Mouse (Mus musculus) layer of hippocampus, adult 9-10 months (tissue): Measurements from ENCODE around the gene Stk10.

Experiments
- DNase-seq: peaks from one replicate; pipeline ENCODE4 v3.0.0; 2022; ENCODE audit warnings: low spot score

Gene Stk10

GRCm38 (mm10) chr11:32524122-32524920 is 8.8 kb upstream of the Stk10 start:
- no peak for DNase-seq

DNA sequence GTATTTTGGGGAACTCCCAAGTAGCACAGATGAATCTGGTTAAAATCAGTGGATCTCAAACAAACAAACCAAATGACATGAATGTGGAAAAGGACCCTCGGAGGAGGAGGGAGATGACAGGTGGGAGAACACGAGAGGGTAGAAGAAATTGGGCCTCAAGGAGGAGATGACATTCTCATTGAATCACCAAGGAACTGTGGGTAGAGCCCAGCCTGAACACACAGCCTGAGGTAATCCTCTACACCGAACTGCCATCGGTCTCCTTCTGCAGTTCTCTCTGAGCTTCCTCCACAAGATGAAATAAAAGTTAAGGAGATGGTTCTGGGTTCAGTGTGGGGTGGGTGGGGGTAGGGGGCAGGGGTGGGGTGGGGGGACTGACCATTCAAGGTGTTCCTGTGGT is 6.1 kb upstream of the Stk10 start:
- no peak for DNase-seq

DNA sequence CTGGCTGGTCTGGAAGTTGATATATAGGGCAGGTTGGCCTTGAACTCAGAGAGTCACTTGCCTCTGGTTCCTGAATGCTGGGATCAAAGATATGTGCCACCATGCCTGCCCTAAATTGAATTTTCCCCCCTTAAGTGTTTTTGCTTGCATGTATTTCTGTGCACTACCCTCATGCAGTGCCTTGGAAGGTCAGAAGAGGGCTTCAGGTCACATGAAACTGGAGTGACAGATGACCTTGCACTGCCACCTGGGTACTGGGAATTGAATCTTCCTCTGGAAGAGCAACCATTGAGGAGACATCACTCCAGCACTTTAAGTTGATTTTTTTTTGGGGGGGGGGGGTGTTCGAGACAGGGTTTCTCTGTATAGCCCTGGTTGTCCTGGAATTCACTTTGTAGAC is 3.0 kb upstream of the Stk10 start:
- no peak for DNase-seq

DNA sequence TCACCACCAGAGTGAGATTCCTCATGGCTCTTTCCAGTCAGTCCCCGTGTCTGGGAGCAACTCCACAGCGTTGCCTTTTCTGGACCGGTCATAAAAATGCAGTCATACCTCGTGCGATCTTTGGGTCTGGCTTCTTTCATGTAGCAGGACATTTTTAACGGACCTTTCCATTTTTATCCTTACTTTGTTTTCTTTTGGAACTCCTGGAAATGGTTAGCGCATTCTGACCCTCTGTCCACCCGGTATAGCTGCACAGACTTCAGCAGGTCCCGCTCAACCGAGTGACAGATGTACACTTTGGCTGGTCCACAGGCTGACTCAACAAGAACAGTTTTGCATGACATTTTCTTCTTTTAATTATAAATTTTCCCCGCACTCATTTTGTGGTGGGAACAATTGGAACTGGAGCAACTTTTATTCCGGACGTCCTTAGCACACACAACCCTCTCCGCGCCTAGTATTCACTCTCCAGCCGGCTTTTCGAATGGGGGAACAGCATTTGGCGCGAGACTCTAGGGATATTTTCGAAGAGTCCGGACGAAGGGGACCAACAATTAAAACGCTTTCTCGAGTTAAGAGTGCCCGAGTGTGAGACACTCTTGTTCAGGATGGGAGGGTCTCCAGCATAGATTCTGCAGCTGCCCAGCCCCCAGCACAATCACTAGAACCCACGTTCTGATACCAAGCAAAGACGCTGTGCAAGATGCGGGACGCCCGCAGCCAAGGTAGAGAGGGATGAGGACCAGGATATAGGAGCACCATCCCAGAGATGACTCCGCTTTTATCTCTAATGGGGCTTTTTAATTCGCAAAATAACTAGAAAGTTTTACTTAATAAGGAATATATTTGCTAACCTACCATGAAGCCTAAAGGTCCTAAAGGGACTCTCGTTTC is 987 bp upstream of the Stk10 start, which contains the start of gene Efcab9:
Gene Efcab9, minus strand, starts transcription at position 211 of the 894 bp plus-strand sequence.
- no peak for DNase-seq

DNA sequence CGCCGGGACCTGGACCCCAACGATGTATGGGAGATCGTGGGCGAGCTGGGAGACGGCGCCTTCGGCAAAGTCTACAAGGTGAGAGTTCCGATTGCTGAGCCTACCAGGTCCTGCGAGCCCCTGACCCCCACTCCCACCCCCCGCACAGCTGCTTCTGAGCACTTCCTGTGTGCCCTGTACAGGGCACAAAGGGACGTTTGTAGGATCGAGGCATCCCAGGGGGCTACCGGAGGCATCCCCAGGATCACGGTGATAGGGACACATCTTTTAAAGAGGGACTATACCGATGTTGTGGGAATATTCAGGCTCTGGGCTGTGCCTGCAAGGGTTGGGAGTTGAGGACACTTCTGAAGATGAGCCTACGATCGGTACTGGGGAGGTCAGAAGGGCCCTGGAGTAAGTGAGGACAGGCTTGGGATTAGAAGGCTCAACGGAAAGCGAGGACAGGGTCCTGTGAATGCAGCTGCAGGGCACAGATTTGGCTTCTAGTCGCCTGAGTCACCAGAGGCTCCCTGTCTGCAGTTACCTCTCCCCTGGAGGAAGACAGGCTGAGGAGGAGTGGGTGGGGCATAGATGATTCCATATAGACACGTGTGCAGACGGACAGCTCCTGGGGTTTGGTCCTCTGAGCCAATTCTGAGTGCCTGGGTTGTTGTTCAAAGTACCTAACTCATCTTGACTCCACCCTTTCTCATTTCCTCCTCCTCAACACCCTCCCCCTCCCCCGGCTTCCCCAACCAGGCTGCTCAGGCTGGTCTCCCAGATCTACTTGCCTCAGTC is 567 bp downstream of the Stk10 start:
- DNase-seq: no peak

DNA sequence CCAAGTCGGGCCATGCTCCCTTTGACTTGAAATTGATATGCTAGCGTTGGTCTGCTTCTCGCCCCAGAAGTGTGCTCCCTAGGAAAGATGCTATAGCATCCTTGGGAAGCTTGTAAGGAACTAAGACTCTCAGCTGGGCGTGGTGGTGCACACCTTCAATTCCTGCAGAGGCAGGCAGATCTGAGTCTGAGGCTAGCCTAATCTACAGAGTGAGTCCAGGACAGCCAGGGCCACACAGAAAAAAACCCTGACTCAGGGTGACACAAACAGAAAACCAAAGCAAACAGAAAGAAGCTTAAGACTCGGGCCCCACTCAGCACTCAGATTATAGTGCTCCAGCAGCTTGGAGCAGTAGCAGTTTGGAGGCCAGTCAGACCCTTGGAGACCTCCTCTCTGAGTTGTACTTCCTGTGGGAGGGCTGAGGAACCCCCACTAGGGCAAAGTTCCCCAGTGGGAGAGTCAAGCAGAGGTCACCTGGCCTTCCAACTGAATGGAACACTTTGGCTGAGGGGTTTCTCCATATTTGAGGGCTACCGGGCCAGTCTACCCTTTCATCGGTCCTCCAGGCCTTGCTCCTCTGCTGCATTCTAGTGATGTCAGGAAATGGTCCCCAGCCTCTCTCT is 1.5 kb downstream of the Stk10 start:
- no peak for DNase-seq

- no peak for DNase-seq
Measured at GRCm38 (mm10) chr11:32535646-32536045, 2.5 kb downstream of the Stk10 start.

DNA sequence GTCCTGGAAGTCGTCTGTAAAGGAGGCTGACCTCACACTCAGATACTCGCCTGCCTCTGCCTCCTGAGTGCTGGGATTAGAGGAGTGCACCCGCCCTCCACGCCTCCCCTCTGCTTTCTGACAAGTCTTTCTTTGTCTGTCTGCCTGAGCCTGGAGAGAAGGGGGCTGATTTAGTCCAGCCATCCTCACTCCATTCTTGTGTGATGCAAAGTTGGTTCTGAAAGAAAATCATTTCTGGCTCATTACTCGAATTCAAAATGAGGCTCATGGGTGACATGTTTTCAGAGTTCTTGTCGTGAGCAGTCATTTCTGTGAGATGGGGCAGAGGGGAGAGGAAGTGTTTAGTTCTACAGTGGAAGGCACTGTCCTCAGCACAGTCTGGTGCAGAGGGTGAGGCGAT is 3.8 kb downstream of the Stk10 start:
- DNase-seq: no peak

DNA sequence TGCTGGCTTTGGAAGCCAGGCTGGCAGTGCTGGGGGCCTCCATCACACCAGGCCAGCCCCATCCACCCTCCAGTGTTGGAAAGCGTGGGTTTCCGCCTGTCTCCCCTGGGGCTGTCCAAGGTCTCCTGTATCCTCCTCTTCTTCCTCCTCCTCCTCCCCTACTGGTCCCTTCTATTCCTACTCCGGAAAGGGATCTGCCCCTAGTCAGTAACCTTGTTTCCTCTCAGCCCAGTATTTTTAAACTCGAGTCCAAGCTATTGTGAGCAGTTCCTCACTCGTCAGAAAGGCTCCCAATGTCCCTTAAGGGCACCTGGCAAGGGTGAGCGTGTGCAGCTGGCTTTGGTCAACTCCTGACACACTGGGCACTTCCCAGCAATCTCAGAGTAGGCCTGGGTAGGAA is 5.3 kb downstream of the Stk10 start:
- no peak for DNase-seq

DNA sequence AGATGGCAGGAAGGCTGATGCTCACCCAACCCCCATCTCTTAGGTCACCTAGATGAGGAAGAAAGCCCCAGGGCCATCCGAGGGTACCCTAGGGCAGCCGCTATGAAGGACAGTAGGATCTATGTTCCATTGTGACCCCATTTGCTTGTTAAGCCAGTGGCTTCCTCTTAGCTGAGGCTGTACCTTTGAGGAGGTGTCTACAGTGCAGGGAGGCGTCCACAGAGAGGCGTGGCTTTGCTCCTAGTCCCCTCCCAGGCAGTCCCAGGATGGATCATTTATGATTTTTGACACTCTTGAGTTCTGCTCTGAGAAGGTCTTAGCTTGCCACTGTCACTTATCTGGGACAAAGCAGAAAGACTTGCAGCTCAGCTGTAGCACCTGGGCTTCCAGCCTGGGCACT is 5.7 kb downstream of the Stk10 start:
- no peak for DNase-seq

DNA sequence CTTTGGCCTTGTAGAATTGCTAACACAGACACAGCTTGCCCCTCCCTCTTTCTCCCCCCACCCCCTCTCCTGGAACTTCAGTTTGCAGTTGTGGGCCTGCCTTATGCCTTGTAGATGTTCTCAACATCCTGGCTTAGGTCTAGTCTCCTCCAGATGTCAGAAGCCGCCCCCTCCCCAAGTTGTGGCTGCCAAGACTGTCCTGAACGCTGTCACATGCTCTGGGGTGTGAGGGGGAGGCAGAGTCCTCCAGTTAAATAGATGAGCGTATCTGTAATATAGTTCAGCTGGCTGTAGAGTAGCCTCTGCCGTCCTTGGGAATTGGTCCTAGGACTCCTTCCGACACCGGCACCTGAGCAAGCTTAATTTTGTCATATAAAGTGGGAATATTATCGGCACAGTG is 6.6 kb downstream of the Stk10 start:
- no peak for DNase-seq

DNA sequence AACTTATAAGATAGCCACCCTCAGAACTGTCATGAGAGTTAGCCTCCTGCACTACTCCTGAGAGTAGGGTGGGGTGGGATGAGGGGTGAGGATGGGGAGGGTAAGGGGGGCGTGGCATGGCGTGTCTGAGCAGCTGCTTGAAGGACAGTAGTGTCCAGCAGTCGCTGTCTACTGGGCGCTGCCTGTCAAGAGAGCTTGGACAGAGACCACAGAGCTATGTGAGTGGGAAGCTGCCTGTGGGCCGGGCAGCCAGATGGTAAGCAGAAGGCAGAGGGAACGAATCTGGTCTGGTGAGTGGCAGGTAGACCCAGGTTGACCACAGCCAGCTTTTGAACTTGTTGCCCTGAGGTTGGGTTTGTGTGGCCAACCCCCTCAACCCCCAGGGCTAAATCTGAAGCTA is 7.4 kb downstream of the Stk10 start:
- DNase-seq: no peak

DNA sequence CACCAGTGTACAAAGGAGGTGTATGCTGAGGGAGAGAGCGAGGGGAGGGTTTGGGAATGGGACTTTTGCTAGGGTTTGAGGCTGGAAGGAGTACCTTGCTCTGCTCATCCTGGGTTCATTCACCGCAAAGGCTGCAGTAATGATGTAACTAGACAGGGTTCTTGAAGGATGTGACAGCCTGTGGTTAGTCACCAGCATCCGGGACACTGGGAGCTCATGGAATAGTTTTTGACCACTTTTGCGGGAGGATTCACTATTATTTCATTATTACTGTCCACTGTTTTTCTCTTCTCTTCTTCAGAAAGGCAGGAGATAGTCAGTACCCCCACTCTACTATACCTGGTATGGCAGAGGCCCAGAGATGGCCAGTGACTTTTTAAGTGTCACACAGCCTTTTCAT is 9.1 kb downstream of the Stk10 start:
- no peak for DNase-seq

DNA sequence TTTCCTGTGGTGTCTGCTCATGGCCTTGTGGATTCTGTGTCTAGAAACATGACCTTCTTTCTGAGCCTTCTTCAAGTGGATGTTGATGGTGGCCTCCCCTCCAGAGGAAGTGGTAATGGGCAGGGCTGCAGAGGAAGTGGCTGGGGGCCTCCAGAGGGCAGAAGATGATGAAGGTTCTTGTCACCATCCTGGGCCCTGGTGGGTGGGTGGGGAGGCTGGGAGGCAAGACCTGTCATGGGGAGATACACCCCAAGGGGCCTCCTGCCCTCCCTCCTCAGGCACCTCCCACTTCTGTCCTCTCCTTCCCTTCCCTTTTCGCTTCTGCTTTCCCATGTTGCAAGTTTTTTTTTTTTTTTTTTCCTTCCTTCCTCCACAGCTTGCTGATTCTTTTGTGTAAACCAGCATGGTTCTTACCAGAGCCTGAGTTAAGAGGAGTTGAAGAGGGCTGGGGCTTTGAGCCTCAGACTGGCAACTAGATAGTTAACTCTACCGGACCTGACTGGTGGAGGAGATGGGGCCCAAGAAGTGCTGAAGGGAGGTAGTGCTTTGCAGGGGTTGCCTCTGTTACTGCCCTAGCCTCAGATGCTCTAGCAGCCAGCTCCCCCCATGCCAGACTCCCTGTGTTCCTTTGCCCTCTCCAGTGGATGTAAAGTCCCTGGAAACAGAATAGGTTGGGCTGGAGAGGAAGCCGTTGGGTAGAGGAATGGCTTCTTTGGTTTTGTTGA is 9.7 kb downstream of the Stk10 start:
- DNase-seq: no peak

- no peak for DNase-seq
Measured at GRCm38 (mm10) chr11:32544041-32544440, 10.9 kb downstream of the Stk10 start.

GRCm38 (mm10) chr11:32544497-32544896 is 11.4 kb downstream of the Stk10 start:
- DNase-seq: no peak

DNA sequence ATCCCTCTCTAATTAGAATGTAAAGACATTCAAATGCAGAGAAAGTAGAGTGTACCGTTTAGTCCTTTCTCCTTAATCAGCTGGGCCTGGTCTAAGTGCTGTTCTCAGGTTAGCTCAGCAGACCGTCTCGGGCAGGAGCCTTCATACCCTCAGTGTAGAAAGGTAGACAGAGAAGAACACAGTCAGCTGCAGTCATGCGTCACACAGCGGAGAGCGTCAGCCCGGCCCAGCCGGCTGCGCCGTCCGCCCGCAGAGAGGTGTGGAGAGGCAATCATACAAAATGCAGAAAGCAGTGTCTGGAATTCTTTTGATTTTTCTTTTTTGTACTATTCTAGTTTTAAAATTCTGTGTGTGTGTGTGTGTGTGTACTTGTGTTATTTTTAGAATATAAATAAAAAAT is 12.5 kb downstream of the Stk10 start:
- no peak for DNase-seq

DNA sequence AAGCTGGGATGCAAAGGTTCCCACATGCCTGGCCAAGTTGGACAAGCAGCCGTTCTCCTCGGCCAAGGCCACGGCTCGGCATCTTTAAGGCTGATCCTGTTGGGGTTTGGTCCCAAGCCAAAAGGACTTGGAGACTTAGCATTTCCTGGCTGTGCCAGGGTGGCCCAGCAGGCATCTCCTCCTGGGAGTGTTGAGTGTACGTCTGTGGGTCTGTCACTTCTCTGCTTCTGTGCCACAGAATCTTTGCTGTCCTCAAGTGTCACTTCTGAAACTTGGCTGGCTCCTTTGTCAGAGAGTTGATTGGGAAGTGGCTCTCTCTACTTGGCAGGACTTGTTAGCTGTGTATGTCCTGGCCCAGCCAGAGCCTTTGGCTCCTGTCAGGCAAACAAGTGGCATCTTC is 13.4 kb downstream of the Stk10 start:
- no peak for DNase-seq

GRCm38 (mm10) chr11:32547391-32547947 is 14.4 kb downstream of the Stk10 start:
- DNase-seq: no peak

DNA sequence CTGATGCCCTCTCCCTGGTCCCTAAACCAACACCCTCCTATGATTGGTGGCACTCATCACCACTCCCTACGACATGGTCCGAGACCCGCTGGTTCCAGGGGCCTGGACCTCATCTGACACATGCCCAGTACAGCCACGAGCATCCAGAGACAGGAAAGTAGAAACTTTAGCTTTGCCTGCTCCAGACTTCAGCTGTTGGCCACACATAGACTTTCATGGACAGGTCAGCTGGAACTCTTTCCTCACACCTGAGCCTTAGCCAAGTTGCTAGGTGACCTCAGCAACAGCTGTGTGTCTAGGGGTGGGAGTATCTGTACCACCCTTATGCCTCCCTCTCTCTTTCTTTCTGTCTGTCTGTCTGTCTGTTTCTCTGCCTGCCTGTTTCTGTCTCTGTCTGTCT is 15.1 kb downstream of the Stk10 start:
- DNase-seq: no peak

- no peak for DNase-seq
Measured at GRCm38 (mm10) chr11:32549236-32549635, 16.1 kb downstream of the Stk10 start.
